Mouse (Mus musculus) embryo, embryonic 11.5 days (tissue): ENCODE data around the gene Ccdc60.

ENCODE experiments used
- DNase-seq: peaks from one replicate; pipeline ENCODE4 v3.0.0-alpha.2; 2012; ENCODE audit warnings: low read depth, low spot score

Ccdc60 gene

GRCm38 (mm10) chr5:116271511-116272227 is 17.1 kb downstream of the Ccdc60 start:
- DNase-seq, result no peak

- DNase-seq, result no peak
These were observed 19.3 kb downstream of the Ccdc60 start for GRCm38 (mm10) chr5:116269212-116270145.

- DNase-seq, result no peak
These were observed 26.1 kb downstream of the Ccdc60 start for GRCm38 (mm10) chr5:116262689-116263088.

GRCm38 (mm10) chr5:116261944-116262343 is 26.8 kb downstream of the Ccdc60 start:
- no peak for DNase-seq

GRCm38 (mm10) chr5:116260356-116260755 is 28.4 kb downstream of the Ccdc60 start:
- DNase-seq, result no peak

GRCm38 (mm10) chr5:116258321-116258860 is 30.4 kb downstream of the Ccdc60 start:
- no peak for DNase-seq

GRCm38 (mm10) chr5:116253914-116254313 is 34.9 kb downstream of the Ccdc60 start:
- DNase-seq, result no peak

GRCm38 (mm10) chr5:116252186-116252585 is 36.6 kb downstream of the Ccdc60 start:
- no peak for DNase-seq

- no peak for DNase-seq
These were observed 42.1 kb downstream of the Ccdc60 start for GRCm38 (mm10) chr5:116246642-116247041.

- DNase-seq, result no peak
These were observed 44.3 kb downstream of the Ccdc60 start for GRCm38 (mm10) chr5:116244476-116244875.

GRCm38 (mm10) chr5:116243622-116244021 is 45.2 kb downstream of the Ccdc60 start:
- DNase-seq, result no peak

GRCm38 (mm10) chr5:116231841-116232643 is 56.7 kb downstream of the Ccdc60 start:
- DNase-seq, result peak; percentile 66

- no peak for DNase-seq
These were observed 60.4 kb downstream of the Ccdc60 start for GRCm38 (mm10) chr5:116228414-116228813.

GRCm38 (mm10) chr5:116224023-116224422 is 64.8 kb downstream of the Ccdc60 start:
- no peak for DNase-seq

- no peak for DNase-seq
These were observed 66.9 kb downstream of the Ccdc60 start for GRCm38 (mm10) chr5:116221916-116222315.

GRCm38 (mm10) chr5:116219288-116219687 is 69.5 kb downstream of the Ccdc60 start:
- DNase-seq, result no peak

- DNase-seq, result no peak
These were observed 76.1 kb downstream of the Ccdc60 start for GRCm38 (mm10) chr5:116212706-116213105.

GRCm38 (mm10) chr5:116209378-116210091 is 79.2 kb downstream of the Ccdc60 start:
- no peak for DNase-seq

- DNase-seq, result no peak
These were observed 79.9 kb downstream of the Ccdc60 start for GRCm38 (mm10) chr5:116208741-116209368.

GRCm38 (mm10) chr5:116202692-116203091 is 86.1 kb downstream of the Ccdc60 start:
- no peak for DNase-seq
